Mouse (Mus musculus): ENCODE data around the gene Gk2. TPM values are rescaled to one million over a fixed set of nuclear protein-coding genes. Genes with fewer than 3 reads are reported as not detected.

The Gk2 gene
- not detected in 2 replicates for polyA plus RNA-seq (2012; rRNA removed)

DNA sequence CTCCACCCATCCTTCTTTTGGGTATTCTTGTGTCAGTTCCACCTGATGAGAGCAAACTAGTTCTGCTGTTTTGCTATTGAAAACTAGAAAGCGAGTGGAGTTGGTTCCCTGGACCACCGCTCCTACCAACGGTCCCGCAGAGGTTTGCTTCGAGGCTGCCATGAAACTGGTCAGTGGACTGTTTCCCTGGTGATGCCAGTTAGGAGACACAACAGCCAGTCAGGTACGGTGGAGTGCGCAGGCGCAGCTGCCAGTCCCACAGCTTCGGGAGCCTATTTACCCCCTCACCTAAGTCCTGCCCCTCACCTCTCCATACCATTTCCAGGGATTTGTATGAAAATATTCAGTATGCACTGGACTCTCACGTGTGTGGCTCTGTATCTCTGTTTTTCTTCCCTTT, at the start of gene Gk2:
Gene Gk2, minus strand, starts transcription at position 206 of the 400 bp plus-strand sequence.
- DNase-seq (ENCODE audit: extremely low spot score in 1 of 2, low spot score in 1 of 2) = no peak

- no peak for DNase-seq (ENCODE audit: extremely low spot score in 1 of 2, low spot score in 1 of 2)
Measured at GRCm38 (mm10) chr5:97498041-97498440, 41.2 kb upstream of the Gk2 start.

- no peak for DNase-seq (ENCODE audit: extremely low spot score in 1 of 2, low spot score in 1 of 2)
Measured at GRCm38 (mm10) chr5:97495488-97496092, 38.8 kb upstream of the Gk2 start.

DNA sequence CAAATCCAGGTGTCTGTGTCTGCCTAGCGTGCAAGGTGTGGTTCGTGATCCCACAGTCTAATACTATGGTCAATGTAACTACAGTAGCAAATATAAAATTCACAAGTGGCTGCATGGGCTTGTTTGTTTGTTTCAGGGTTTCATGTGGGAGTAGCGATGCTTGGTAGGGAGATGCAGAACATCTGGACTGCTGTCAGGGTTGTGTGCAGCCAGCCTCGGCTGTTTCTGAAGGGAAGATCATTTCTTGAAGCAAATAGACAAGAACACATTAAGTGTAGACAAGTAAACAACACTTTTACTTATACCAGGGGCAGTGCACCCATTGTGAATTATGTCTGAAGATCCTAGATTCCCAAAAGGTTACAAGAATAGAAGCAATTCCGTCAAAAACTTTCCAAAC, 36.6 kb upstream of the Gk2 start:
- no peak for DNase-seq (ENCODE audit: extremely low spot score in 1 of 2, low spot score in 1 of 2)

DNA sequence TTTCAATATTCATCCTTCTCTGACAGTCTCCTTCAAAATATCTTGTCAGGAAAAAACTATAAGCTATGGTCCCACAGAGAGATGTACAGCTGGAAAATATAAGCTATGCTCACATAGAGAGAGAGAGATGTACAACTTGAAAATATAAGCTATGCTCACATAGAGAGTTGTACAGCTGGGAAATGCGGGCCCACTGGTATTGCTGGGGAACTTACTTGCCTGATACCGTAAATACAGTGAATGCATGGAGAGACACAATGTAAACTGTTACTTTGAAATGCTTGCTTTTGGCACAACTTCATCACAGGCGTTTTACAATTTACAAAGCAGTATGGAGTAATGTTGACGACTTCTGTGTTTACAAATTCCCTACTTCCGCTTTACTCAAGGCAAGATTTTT, 29.3 kb upstream of the Gk2 start:
- DNase-seq (ENCODE audit: extremely low spot score in 1 of 2, low spot score in 1 of 2) = no peak

- no peak for DNase-seq (ENCODE audit: extremely low spot score in 1 of 2, low spot score in 1 of 2)
Measured at GRCm38 (mm10) chr5:97479991-97480390, 23.2 kb upstream of the Gk2 start.

DNA sequence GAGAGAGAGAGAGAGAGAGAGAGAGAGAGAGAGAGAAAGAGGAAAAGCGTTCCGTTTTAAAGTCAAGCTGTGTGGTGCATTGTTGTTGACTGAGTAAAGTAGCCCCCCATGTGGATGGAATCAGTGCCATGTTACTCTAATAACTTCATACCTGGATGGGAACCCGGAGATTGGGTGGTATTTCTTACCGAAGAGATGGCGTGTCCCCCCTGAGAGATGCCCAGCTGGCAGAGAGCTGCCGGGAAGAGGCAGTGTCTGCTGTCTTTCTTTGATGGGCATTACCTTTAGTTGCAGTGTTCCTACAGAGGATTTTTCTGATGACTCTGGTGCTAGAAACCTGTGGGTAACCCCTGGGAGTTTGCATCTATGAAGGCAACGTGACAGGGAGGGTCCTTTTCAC, 10.4 kb upstream of the Gk2 start:
- no peak for DNase-seq (ENCODE audit: extremely low spot score in 1 of 2, low spot score in 1 of 2)

DNA sequence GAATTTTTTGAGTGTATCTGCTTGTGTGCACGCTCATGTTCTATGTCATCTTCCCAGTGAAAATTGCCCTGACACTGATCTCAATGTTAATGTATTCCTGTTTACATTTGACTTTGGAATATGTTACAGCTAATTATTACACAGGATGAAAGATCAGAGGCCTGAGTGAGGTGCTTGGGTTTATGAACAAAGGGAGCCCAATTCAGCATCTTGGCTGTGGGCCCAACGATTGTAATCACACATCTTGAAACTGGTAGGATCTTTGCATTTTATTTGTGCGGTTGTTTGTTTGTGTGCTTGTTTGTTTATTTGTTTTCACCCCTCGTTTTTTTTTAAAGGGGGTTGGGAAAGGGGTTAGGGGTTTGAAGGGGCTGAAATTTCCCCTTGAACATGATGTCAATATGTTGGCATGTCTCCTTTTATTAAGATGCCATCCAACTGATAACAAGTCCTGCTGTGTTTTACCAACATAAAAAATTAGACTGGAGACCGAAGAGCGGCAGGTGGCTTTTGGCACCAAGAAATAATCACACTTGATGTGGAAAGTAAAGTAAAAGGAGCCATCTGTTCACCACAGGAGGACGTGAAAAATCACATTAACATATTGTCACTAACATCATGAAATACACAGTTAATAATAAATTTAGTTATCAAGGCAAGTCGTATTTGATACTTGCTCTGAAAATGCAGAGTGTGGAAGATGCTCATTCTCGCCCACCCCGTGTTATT, 9.8 kb upstream of the Gk2 start:
- no peak for DNase-seq (ENCODE audit: extremely low spot score in 1 of 2, low spot score in 1 of 2)

DNA sequence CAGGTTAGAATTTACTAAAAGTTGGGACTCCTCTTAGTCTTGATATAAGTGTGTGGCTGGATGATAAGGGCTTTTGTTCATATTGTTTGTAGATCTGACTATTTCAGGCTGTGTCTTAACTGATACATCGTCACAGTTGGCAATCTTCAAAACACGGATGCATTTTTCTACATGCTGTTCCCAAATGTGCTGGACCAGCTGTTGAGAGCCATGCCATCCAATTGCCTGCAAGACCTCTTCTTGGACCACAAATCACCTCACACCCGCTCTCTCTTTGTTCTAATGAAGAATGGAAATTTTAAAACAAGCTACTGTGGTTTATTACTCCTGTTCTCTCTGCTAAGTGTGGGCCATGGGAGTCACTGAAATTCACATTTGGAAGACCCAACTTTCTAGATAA, 9.1 kb upstream of the Gk2 start:
- DNase-seq (ENCODE audit: extremely low spot score in 1 of 2, low spot score in 1 of 2) = no peak

DNA sequence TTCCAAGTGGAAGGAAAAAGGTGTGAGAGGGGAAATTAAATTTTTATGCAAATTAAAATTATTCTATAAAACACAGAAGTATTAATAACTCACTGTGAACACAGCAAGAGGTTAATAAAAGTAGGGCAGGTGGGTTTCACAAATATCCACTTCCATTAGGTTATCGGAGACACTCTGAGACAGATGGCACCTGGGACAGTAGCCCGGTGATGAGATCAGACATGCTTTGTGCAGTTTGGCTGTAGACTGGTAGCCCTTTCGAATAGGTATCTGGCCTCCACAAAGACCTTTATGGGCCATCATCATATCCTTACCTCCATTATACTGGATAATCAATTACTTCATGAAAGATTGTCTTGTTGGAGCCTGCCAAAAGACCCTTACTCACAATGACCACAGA, 6.0 kb upstream of the Gk2 start:
- no peak for DNase-seq (ENCODE audit: extremely low spot score in 1 of 2, low spot score in 1 of 2)

DNA sequence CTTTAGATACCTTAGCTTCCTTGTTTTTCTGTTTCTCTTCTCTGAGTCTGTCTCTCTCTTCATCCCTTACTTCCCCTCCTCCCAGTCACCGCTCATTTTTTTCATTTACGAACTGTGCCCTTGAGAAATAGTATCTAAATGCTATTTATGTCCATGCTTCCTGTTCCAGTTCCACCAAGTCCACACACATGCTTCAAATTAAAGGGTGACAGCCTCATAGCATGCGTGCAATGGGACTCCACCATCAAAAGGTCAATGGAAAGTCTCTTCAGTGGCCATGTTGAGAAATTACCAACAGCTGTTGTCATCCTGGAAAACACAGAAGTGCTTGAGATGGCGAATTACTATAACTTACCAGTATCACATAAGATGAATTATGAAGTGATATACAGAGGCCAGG, 5.4 kb downstream of the Gk2 start:
- DNase-seq (ENCODE audit: extremely low spot score in 1 of 2, low spot score in 1 of 2) = no peak

GRCm38 (mm10) chr5:97444191-97444590, 12.6 kb downstream of the Gk2 start:
- DNase-seq (ENCODE audit: extremely low spot score in 1 of 2, low spot score in 1 of 2) = no peak

GRCm38 (mm10) chr5:97432512-97432911, 24.3 kb downstream of the Gk2 start:
- no peak for DNase-seq (ENCODE audit: extremely low spot score in 1 of 2, low spot score in 1 of 2)

GRCm38 (mm10) chr5:97429976-97430375, 26.8 kb downstream of the Gk2 start:
- DNase-seq (ENCODE audit: extremely low spot score in 1 of 2, low spot score in 1 of 2) = no peak

- no peak for DNase-seq (ENCODE audit: extremely low spot score in 1 of 2, low spot score in 1 of 2)
Measured at GRCm38 (mm10) chr5:97421669-97422068, 35.2 kb downstream of the Gk2 start.

DNA sequence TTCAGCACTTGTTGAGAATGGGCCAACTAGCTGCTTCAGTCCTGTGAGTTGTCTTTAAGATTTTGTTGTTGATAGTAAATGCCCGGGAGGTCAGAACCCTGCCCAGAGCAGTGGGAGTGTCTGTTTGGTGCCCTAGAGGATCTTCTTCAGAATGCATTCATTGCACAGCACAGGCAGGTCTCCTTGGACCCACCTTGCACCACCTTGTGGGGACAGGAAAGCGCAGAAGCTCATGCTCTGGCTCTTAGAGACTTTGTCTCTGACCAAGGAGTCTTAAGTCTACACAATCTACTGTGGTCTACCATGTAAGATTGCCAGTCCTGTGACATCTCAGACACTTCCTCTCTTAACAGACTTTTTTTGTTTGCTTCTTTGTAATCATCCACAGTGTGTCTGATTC, 39.6 kb downstream of the Gk2 start:
- DNase-seq (ENCODE audit: extremely low spot score in 1 of 2, low spot score in 1 of 2) = no peak

- no peak for DNase-seq (ENCODE audit: extremely low spot score in 1 of 2, low spot score in 1 of 2)
Measured at GRCm38 (mm10) chr5:97415837-97416236, 41.0 kb downstream of the Gk2 start.

GRCm38 (mm10) chr5:97413716-97414115, 43.1 kb downstream of the Gk2 start:
- no peak for DNase-seq (ENCODE audit: extremely low spot score in 1 of 2, low spot score in 1 of 2)

- DNase-seq (ENCODE audit: extremely low spot score in 1 of 2, low spot score in 1 of 2) = no peak
Measured at GRCm38 (mm10) chr5:97410190-97410589, 46.6 kb downstream of the Gk2 start.

GRCm38 (mm10) chr5:97409234-97409704, 47.6 kb downstream of the Gk2 start:
- no peak for DNase-seq (ENCODE audit: extremely low spot score in 1 of 2, low spot score in 1 of 2)

All from frontal cortex, adult 2 months (tissue).